Mouse (Mus musculus): ENCODE data around the gene Cnr2. TPM values are rescaled to one million over a fixed set of nuclear protein-coding genes. Genes with fewer than 3 reads are reported as not detected.

Cnr2 gene
- polyA plus RNA-seq, 1 experiment from 2014 or later: 0.48 TPM

DNA sequence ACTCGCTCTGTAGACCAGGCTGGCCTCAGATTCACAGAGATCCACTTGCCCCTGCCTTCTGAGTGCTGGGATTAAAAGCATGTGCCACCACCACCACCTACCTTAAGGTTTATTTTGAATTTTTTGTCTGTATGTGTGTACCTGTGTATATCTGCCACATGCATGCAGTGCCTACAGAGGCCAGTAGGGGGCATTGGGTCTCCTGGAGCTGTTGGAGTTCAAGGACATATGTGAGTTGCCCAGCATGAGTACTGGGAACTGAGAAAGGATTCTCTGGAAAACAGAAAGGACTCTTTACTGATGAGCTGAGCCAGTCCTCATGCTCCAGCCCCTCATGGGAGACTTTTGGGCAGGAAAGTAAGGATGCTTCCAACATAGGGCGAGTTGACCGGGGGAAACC is 56.3 kb downstream of the Cnr2 start:
- no peak for DNase-seq (ENCODE audit: extremely low spot score, low spot score)
- Histone ChIP-seq H3K9me3 (peaks cover 7% of the 10 kb centered on the region; the same call in 1 of the 2 replicates), H3K27me3 (ENCODE audit: poor library complexity, severe bottlenecking) (no peaks in the 10 kb centered on the region), H3K4me3 (no peak overlapping the region), H3K4me1 (peaks cover 14% of the 10 kb centered on the region), H3K36me3 (replicated peaks) (peaks cover 46% of the 10 kb centered on the region), H3K27ac (no peak overlapping the region)
- 91% methylated on average over 3 of the region's 3 CpGs for WGBS

DNA sequence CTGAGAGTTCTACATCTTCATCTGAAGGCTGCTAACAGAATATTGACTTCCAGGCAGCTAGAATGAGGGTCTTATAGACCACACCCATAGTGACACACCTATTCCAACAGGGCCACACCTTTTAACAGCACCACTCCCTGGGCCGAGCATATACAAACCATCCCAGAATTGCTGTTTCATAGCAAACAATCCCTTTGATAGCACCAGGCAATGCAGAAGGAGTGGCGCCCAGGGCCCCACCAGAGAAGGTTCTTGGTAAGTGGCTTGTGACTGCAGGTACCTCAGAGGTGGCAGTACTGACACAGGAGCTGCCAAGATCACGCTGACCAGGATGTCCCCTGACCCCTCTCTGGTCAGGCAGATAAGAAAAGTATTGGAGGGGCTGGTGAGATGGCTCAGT is 58.0 kb downstream of the Cnr2 start:
- WGBS: 86% methylated on average over 3 of the region's 3 CpGs
- H3K4me1 ChIP-seq: peaks cover 9% of the 10 kb centered on the region; the same call in 1 of the 2 replicates
- H3K9me3 ChIP-seq: peaks cover 7% of the 10 kb centered on the region; the same call in 1 of the 2 replicates
- no peaks in the 10 kb centered on the region for H3K27me3 ChIP-seq (ENCODE audit: poor library complexity, severe bottlenecking)
- no peak overlapping the region for H3K27ac ChIP-seq
- DNase-seq (ENCODE audit: extremely low spot score, low spot score): no peak
- no peak overlapping the region for H3K4me3 ChIP-seq
- H3K36me3 ChIP-seq (replicated peaks): peaks cover 57% of the 10 kb centered on the region

DNA sequence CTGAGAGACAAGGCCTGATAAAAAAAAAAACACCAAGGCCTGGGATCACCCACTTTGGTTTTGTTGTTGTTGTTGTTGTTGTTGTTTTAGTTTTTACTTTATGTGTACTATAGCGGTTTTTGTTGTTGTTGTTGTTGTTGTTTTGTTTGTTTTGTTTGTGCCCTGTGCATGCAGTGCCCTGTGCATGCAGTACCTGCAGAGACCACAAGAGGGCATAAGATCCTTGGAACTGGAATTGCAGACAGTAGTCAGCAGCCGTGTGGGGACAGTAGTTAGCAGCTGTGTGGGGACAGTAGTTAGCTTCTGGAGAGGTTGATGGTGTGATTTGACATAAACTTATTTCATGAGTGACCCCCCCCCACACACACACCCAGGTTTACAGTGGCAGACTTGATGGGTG is 59.0 kb downstream of the Cnr2 start:
- Histone ChIP-seq H3K9me3 (peaks cover 7% of the 10 kb centered on the region; the same call in 1 of the 2 replicates), H3K27me3 (ENCODE audit: poor library complexity, severe bottlenecking) (no peaks in the 10 kb centered on the region), H3K27ac (no peak overlapping the region), H3K4me3 (no peak overlapping the region), H3K4me1 (peaks cover 14% of the 10 kb centered on the region; the same call in 1 of the 2 replicates), H3K36me3 (replicated peaks) (peaks cover 68% of the 10 kb centered on the region)
- peak; percentile 74 for DNase-seq (ENCODE audit: extremely low spot score, low spot score)
- 22% methylated on average over 2 of the region's 2 CpGs for WGBS

DNA sequence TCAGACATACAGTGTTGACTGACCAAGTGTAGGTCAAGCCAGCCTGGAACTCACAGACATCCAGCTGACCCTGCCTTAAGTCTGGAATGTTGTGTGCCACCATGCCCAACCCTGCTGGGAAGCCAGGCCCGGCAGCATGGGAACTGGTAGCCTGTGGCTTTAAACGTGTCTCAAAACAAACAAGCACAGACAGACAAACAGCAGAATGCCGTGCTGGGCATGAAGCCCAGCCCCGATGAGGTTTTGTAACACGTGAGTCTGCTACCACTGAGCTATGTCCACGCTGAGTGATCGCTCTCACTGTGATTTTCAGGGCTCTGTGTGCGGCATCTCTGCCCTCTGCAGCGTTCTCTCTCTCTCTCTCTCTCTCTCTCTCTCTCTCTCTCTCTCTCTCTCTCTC is 60.7 kb downstream of the Cnr2 start:
- Histone ChIP-seq H3K27ac (no peak overlapping the region), H3K4me3 (no peak overlapping the region), H3K4me1 (peaks cover 11% of the 10 kb centered on the region; the same call in 1 of the 2 replicates), H3K36me3 (replicated peaks) (peaks cover 78% of the 10 kb centered on the region), H3K9me3 (peaks cover 7% of the 10 kb centered on the region; the same call in 1 of the 2 replicates), H3K27me3 (ENCODE audit: poor library complexity, severe bottlenecking) (no peaks in the 10 kb centered on the region)
- DNase-seq (ENCODE audit: extremely low spot score, low spot score): no peak
- WGBS: 91% methylated on average over 9 of the region's 9 CpGs

DNA sequence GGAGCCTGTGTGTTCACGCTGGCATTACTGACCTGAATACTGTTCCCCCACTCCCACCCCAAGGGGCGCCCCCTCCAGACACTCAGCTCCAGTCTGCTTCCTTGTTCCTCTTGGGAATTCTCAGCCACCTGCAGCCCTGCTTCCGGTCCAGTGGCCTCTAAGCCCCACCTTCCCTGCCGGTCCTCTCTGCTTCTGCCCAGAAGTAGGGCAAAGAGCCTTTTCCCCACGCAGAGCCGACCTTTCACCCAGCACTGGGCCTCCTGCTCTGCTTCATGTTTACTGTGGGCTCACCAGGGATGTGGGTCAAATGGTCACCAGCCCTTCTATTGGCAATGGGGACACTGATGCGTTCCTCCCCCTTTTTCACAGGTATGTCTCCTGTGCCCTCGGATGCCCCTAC is 63.2 kb downstream of the Cnr2 start:
- Histone ChIP-seq H3K4me1 (peaks cover 21% of the 10 kb centered on the region), H3K27me3 (ENCODE audit: poor library complexity, severe bottlenecking) (no peaks in the 10 kb centered on the region), H3K27ac (no peak overlapping the region), H3K4me3 (no peak overlapping the region), H3K9me3 (no peaks in the 10 kb centered on the region), H3K36me3 (replicated peaks) (peaks cover 55% of the 10 kb centered on the region)
- WGBS: 61% methylated on average over 8 of the region's 8 CpGs
- no peak for DNase-seq (ENCODE audit: extremely low spot score, low spot score)

DNA sequence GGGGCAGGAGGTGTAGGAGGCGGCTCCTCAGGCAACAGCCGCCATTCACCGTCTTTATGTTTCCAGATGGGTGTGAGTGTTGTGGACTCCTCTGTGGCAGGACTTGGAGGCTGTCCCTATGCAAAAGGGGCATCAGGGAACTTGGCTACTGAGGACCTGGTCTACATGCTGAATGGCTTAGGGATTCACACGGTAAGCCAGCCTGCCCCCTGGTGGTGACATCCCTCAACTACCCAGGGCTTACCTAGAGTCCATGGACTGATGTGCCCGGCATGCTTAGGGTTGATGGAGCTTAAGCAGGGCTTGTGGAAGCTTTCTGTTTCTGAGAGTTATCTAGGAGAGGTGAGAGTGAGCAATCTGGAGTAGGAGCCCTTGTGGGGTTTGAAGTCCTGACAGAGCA is 65.5 kb downstream of the Cnr2 start:
- 0 out of 2 replicates have a peak, but pooled peaks cover 6% of the 10 kb centered on the region for H3K27me3 ChIP-seq (ENCODE audit: poor library complexity, severe bottlenecking)
- peaks cover 49% of the 10 kb centered on the region for H3K36me3 ChIP-seq (replicated peaks)
- peaks cover 39% of the 10 kb centered on the region for H3K4me1 ChIP-seq
- DNase-seq (ENCODE audit: extremely low spot score, low spot score): peak; percentile 79
- H3K27ac ChIP-seq: no peak overlapping the region
- WGBS: 29% methylated on average over 5 of the region's 5 CpGs
- H3K9me3 ChIP-seq: no peaks in the 10 kb centered on the region
- H3K4me3 ChIP-seq: no peak overlapping the region

DNA sequence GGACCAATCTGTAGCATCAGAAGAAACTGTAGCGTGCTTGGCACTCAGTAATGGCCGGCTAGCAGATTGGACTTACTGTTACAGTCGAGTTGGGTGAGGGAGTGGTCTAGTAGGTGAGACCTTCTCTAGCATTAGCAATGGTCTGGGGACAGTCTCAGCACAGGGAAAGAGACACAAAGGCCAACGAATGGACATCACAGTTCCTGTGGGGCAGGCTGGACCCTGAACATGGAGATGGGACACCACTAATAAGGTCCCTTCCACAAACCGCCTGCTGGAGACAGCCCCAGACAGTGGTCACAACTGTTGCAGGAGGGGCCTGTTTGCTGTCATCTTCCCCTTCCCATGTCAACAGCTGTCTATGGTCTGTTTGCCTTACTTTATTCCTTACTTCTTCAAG is 66.5 kb downstream of the Cnr2 start:
- no peak for DNase-seq (ENCODE audit: extremely low spot score, low spot score)
- Histone ChIP-seq H3K4me1 (peaks cover 40% of the 10 kb centered on the region), H3K4me3 (no peak overlapping the region), H3K27ac (no peak overlapping the region), H3K9me3 (no peaks in the 10 kb centered on the region), H3K27me3 (ENCODE audit: poor library complexity, severe bottlenecking) (0 out of 2 replicates have a peak, but pooled peaks cover 6% of the 10 kb centered on the region), H3K36me3 (replicated peaks) (peaks cover 49% of the 10 kb centered on the region)
- WGBS: 91% methylated on average over 5 of the region's 5 CpGs

DNA sequence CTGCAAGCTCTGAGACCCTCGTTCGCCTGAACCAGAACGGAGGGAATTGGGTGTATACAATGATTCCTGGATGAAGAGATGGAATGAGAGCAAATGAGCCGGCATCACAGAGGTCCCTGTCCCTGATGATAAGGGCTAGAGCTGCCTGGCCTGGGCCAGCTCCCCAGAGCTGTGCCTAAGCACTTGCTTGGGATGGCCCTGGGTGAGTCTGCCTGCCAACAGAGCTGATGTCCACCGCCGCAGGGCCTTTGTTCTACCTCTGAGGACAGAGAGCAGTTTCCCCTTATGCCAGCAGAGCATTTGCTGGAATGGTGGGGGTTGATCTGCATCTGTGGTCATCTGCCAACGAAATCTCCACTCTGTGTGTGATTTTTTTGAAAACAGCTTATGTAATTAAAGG is 67.0 kb downstream of the Cnr2 start:
- H3K27me3 ChIP-seq (ENCODE audit: poor library complexity, severe bottlenecking): 0 out of 2 replicates have a peak, but pooled peaks cover 6% of the 10 kb centered on the region
- H3K36me3 ChIP-seq (replicated peaks): peaks cover 53% of the 10 kb centered on the region
- H3K4me1 ChIP-seq: peaks cover 40% of the 10 kb centered on the region
- WGBS: 92% methylated on average over 7 of the region's 7 CpGs
- H3K9me3 ChIP-seq: no peaks in the 10 kb centered on the region
- no peak for DNase-seq (ENCODE audit: extremely low spot score, low spot score)
- H3K4me3 ChIP-seq: peak overlapping the region; percentile 85
- H3K27ac ChIP-seq: no peak overlapping the region

DNA sequence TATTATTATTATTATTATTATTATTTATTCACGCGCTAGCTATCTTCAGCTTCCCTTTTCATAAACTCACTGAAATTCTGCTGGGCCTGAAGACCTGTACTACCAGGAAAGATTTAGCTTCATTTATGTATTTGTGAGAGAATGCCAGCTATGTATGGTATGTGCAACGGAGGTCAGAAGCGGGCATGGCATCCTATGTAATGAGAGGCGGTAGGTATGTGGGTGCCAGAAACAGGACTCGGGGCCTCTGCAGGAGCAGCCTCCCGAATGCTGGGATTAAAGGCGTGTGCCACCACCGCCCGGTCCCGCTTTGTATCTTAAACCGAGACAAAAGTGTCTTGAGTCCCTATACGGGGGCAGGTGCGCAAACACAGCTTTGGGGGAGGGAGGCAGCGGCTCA is 67.8 kb downstream of the Cnr2 start:
- H3K4me1 ChIP-seq: peaks cover 39% of the 10 kb centered on the region
- H3K27me3 ChIP-seq (ENCODE audit: poor library complexity, severe bottlenecking): 0 out of 2 replicates have a peak, but pooled peaks cover 6% of the 10 kb centered on the region
- H3K4me3 ChIP-seq: peak overlapping the region; percentile 85
- DNase-seq (ENCODE audit: extremely low spot score, low spot score): no peak
- H3K36me3 ChIP-seq (replicated peaks): peaks cover 55% of the 10 kb centered on the region
- peak overlapping the region; percentile 92 for H3K27ac ChIP-seq
- 6% methylated on average over 15 of the region's 15 CpGs for WGBS
- H3K9me3 ChIP-seq: no peaks in the 10 kb centered on the region

DNA sequence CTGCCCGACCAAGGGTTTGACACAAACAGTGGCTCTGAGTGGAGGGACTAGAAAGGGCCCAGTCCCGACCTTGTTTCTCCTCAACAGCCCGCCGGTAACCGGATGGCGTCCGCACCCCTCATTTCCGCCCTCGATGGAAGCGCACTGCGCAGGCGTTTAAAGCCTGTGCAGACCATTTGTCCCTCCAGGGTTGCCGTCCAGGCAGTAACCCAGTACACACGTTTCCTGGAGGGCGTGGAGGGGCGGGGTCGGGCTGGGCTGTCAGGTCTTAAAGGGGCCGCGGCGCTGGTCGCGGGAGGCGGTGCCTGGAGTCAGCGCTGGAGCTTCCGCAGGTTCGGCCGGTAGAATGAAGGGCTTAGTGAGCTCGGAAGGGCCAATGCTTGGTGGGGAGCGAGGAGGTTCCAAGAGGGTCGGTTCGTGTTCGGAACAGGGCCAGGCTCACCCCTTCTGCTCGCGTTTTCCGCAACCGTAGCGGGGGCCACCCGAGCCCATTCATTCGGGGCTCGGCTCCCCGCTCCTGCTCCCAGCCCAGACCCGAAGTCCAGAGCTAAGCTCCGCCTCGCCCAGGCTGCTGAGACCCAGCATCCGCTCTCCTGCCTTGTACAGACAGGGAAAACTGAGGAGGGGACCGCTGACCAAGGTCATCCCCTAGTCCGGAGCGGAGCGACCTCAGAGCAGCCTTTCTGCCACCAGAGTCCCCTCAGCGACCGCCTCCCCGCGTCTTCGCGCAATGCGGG is 68.4 kb downstream of the Cnr2 start, which contains the start of gene Gale:
Gene Gale, plus strand, starts transcription at position 271 of the 737 bp plus-strand sequence.
- Histone ChIP-seq H3K4me3 (peak within 1 kb of the TSS; percentile 85), H3K27me3 (ENCODE audit: poor library complexity, severe bottlenecking) (0 out of 2 replicates have a peak, but pooled peaks cover 6% of the 10 kb centered on the region), H3K4me1 (peaks cover 37% of the 10 kb centered on the region), H3K9me3 (no peaks in the 10 kb centered on the region), H3K27ac (peak within 1 kb of the TSS; percentile 92), H3K36me3 (replicated peaks) (peaks cover 55% of the 10 kb centered on the region)
- WGBS: under 1% methylated on average over 56 of the region's 56 CpGs
- DNase-seq (ENCODE audit: extremely low spot score, low spot score): peak; percentile 97

DNA sequence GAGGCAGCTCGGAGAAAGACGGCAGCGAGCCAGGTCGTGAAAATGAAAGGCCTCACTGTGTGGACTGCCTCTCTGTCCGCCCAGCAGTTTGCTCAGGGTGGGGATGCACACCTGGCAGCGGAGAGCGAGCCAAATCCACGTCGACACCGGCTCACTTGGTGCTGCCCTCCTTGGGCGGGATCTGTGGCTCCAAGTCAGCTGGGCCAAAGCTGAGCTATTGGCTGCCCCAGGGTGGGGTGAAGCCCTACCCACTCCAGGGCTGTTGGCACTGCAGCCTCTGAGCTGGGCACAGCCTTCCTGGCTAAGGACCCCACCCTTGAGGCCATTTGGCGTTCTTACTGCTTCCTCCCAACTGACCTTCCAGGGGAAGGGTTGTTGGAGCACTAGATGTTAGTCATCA is 69.2 kb downstream of the Cnr2 start:
- Histone ChIP-seq H3K9me3 (no peaks in the 10 kb centered on the region), H3K36me3 (replicated peaks) (peaks cover 56% of the 10 kb centered on the region), H3K27me3 (ENCODE audit: poor library complexity, severe bottlenecking) (0 out of 2 replicates have a peak, but pooled peaks cover 6% of the 10 kb centered on the region), H3K27ac (peak overlapping the region; percentile 92), H3K4me3 (peak overlapping the region; percentile 85), H3K4me1 (peaks cover 38% of the 10 kb centered on the region)
- no peak for DNase-seq (ENCODE audit: extremely low spot score, low spot score)
- WGBS: 5% methylated on average over 12 of the region's 12 CpGs

DNA sequence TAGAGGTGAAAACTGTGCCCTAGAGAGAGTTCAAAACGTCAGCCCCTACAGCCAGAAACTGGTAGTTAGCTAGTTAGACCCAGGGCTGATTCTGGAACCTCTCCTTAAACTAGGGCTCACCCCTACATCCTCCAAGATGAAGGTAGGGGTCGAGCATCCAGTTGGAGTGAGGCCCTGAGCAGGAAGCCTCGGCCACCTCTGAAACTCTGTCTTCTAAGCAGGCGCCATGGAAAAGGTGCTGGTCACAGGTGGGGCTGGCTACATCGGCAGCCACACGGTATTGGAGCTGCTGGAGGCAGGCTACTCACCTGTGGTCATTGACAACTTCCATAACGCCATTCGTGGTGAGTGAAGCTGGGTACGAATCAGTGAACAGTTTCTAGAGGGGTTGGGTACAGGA is 69.9 kb downstream of the Cnr2 start:
- Histone ChIP-seq H3K4me1 (peaks cover 38% of the 10 kb centered on the region), H3K9me3 (no peaks in the 10 kb centered on the region), H3K27ac (no peak overlapping the region), H3K36me3 (replicated peaks) (peaks cover 57% of the 10 kb centered on the region), H3K4me3 (no peak overlapping the region; the same call in 1 of the 2 replicates), H3K27me3 (ENCODE audit: poor library complexity, severe bottlenecking) (0 out of 2 replicates have a peak, but pooled peaks cover 6% of the 10 kb centered on the region)
- no peak for DNase-seq (ENCODE audit: extremely low spot score, low spot score)
- WGBS: 89% methylated on average over 9 of the region's 9 CpGs

DNA sequence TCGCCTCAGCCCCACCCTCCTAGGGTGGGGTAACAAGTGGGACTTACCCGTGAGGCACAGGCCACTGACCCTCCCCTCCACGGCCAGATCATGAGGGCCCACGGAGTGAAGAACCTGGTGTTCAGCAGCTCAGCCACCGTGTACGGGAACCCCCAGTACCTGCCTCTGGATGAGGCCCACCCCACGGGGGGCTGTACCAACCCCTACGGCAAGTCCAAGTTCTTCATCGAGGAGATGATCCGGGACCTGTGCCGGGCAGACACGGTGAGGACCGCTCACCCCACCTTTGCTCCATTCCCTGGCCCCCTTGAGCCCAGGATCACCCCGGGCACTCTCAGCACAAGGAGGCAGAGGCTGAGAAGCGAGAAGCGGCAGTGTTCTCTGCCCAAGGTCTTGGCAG is 71.1 kb downstream of the Cnr2 start:
- no peaks in the 10 kb centered on the region for H3K9me3 ChIP-seq
- H3K36me3 ChIP-seq (replicated peaks): peaks cover 60% of the 10 kb centered on the region
- WGBS: 95% methylated on average over 16 of the region's 16 CpGs
- H3K27me3 ChIP-seq (ENCODE audit: poor library complexity, severe bottlenecking): 0 out of 2 replicates have a peak, but pooled peaks cover 6% of the 10 kb centered on the region
- H3K4me1 ChIP-seq: peaks cover 49% of the 10 kb centered on the region
- DNase-seq (ENCODE audit: extremely low spot score, low spot score): no peak
- H3K4me3 ChIP-seq: no peak overlapping the region
- H3K27ac ChIP-seq: no peak overlapping the region

All from forebrain, embryonic 10.5 days (tissue).